Mouse (Mus musculus) limb, embryonic 14.5 days (tissue): Measurements from ENCODE around the gene Faxc. TPM values are rescaled to one million over a fixed set of nuclear protein-coding genes. Genes with fewer than 3 reads are reported as not detected.

ENCODE experiments used
- ATAC-seq: fragments of 200-750 bp; cut with Nextera tagmentation; 2 replicates; pipeline ENCODE4 v1.8.0; 2017; ENCODE audit warnings: low read depth, moderate number of reproducible peaks, moderate TSS enrichment; ENCODE audit not compliant: low FRiP score
- DNase-seq: peaks from one replicate; pipeline ENCODE4 v3.0.0-alpha.2; 2015; ENCODE audit warnings: low spot score
- H3K27ac ChIP-seq: fragments of 300-500 bp; sonication (generic); replicated peaks from 2 replicates; pipeline ENCODE4 v1.5.1; 2014; ENCODE audit warnings: low read depth, mild to moderate bottlenecking, low read length, moderate library complexity, mixed read lengths
- H3K27me3 ChIP-seq: fragments of 300-500 bp; sonication (generic); 2 replicates; pipeline ENCODE4 v1.6.1; 2014; ENCODE audit warnings: low read length, mixed read lengths; ENCODE audit not compliant: control insufficient read depth, insufficient read depth
- H3K36me3 ChIP-seq: fragments of 300-500 bp; sonication (generic); 2 replicates; pipeline ENCODE4 v1.6.1; 2014; ENCODE audit warnings: mild to moderate bottlenecking, low read length, moderate library complexity, mixed read lengths; ENCODE audit not compliant: control insufficient read depth, insufficient read depth
- H3K4me1 ChIP-seq: fragments of 300-500 bp; sonication (generic); 2 replicates; pipeline ENCODE4 v1.6.1; 2014; ENCODE audit warnings: antibody characterized with exemption, low read length, mixed read lengths; ENCODE audit not compliant: control insufficient read depth, insufficient read depth
- H3K4me2 ChIP-seq: fragments of 300-500 bp; sonication (generic); replicated peaks from 2 replicates; pipeline ENCODE4 v1.6.1; 2014; ENCODE audit warnings: low read depth, mild to moderate bottlenecking, low read length, moderate library complexity; ENCODE audit not compliant: severe bottlenecking
- H3K4me3 ChIP-seq: fragments of 300-500 bp; sonication (generic); replicated peaks from 2 replicates; pipeline ENCODE4 v1.5.1; 2014; ENCODE audit warnings: low read length
- H3K9ac ChIP-seq: fragments of 300-500 bp; sonication (generic); 2 replicates; pipeline ENCODE4 v1.6.1; 2014; ENCODE audit warnings: mild to moderate bottlenecking, low read depth, low read length, moderate library complexity; ENCODE audit not compliant: severe bottlenecking
- H3K9me3 ChIP-seq: fragments of 300-500 bp; sonication (generic); 2 replicates; pipeline ENCODE4 v1.6.1; 2016; ENCODE audit warnings: low read length; ENCODE audit not compliant: control insufficient read depth
- POLR2A ChIP-seq: fragments of 200-500 bp; IDR thresholded peaks from 2 replicates; pipeline ENCODE4 v1.8.0; 2012; ENCODE audit warnings: inconsistent platforms, mild to moderate bottlenecking, moderate library complexity, borderline replicate concordance; ENCODE audit not compliant: insufficient read depth, insufficient read length; ENCODE audit errors: extremely low read depth
- WGBS: fragments of 180-500 bp; shearing (Covaris S2); extraction: QIAGEN DNeasy Blood & Tissue Kit; methylation state at CpG from one replicate; pipeline ENCODE4 v1.1.7; 2014; 5-methylcytosine and 5-hydroxymethylcytosine counted together
- polyA plus RNA-seq, 2 experiments: library from polyadenylated mRNA; depleted of rRNA in 1 of 2; stranded (reverse) in 1 of 2; unstranded in 1 of 2; fragments of >200 nt; fragmentation: Nextera tagmentation in 1 of 2; extraction: Ambion mirVana in 1 of 2; gene quantifications; 2 replicates each; pipeline versions ENCODE4 v1.2.1 to v1.2.3; 2012 to 2014

Gene Faxc
- polyA plus RNA-seq, 2 experiments, result 7.0 to 11.5 TPM

DNA sequence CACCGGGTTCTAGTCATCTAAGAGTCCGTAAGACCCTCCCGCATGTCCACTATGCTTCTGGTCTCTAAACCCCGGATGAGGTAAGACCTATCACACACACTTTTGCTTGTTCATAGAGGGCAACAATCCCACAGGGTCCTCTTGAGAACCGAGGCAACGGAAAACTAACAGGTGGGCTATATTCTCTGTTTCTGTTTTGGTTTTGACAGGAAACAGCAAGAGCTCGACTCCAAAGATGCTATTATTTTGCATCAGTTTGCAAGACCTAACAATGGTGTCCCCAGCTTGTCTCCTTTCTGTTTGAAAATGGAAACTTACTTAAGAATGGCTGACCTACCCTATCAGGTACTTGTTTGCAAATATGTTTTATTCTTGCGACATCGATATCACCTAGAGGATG is 5.3 kb downstream of the Faxc start:
- Histone ChIP-seq H3K9me3 (no peaks in the 10 kb centered on the region), H3K4me3 (no peak overlapping the region), H3K9ac (no peak overlapping the region), H3K4me2 (no peak overlapping the region), H3K27me3 (no peaks in the 10 kb centered on the region), H3K27ac (no peak overlapping the region), H3K4me1 (peaks cover 11% of the 10 kb centered on the region), H3K36me3 (peaks cover 10% of the 10 kb centered on the region)
- DNase-seq (no peak), ATAC-seq (no peak)
- 92% methylated on average over 9 of the region's 9 CpGs for WGBS
- TF ChIP-seq POLR2A, result no peak

GRCm38 (mm10) chr4:21937890-21938289 is 6.8 kb downstream of the Faxc start:
- Histone ChIP-seq H3K4me3 (no peak overlapping the region), H3K27me3 (no peaks in the 10 kb centered on the region), H3K36me3 (peaks cover 10% of the 10 kb centered on the region), H3K4me2 (no peak overlapping the region), H3K9ac (no peak overlapping the region), H3K27ac (no peak overlapping the region), H3K9me3 (no peaks in the 10 kb centered on the region), H3K4me1 (peaks cover 3% of the 10 kb centered on the region)
- ATAC-seq, result no peak
- WGBS, result 86% methylated on average over 8 of the region's 8 CpGs
- no peak for DNase-seq
- no peak for TF ChIP-seq POLR2A

DNA sequence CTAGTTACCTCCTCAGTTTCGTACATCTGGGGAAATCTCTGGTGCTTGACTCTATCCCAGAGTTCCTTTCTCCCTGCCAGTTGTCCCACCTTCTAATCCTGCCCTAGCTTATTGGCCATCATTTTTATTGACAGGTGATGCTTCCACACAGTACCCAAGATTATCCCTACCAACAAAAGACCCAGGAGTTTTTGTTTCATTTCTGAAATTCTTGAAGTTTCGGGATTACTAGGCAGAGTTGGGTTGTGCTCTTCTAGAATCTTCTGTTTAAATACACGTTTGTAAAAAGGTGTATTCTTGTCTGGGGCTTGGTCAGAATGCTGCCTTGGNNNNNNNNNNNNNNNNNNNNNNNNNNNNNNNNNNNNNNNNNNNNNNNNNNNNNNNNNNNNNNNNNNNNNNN is 13.5 kb downstream of the Faxc start:
- Histone ChIP-seq H3K36me3 (peaks cover 7% of the 10 kb centered on the region), H3K4me2 (no peak overlapping the region), H3K4me3 (no peak overlapping the region), H3K9ac (no peak overlapping the region), H3K27me3 (no peaks in the 10 kb centered on the region), H3K27ac (no peak overlapping the region), H3K4me1 (no peaks in the 10 kb centered on the region), H3K9me3 (no peaks in the 10 kb centered on the region)
- TF ChIP-seq POLR2A, result no peak
- WGBS, result 85% methylated on average over 3 of the region's 3 CpGs
- no peak for ATAC-seq
- no peak for DNase-seq

GRCm38 (mm10) chr4:21951444-21951843 is 20.3 kb downstream of the Faxc start:
- no peak for TF ChIP-seq POLR2A
- DNase-seq, result peak; percentile 64
- no peak for ATAC-seq
- Histone ChIP-seq H3K9ac (no peak overlapping the region), H3K4me1 (no peaks in the 10 kb centered on the region), H3K27me3 (no peaks in the 10 kb centered on the region), H3K9me3 (no peaks in the 10 kb centered on the region), H3K36me3 (peaks cover 20% of the 10 kb centered on the region), H3K4me2 (no peak overlapping the region), H3K4me3 (no peak overlapping the region), H3K27ac (no peak overlapping the region)
- 48% methylated on average over 6 of the region's 6 CpGs for WGBS

GRCm38 (mm10) chr4:21952255-21952654 is 21.1 kb downstream of the Faxc start:
- no peak for ATAC-seq
- no peak for DNase-seq
- Histone ChIP-seq H3K4me2 (no peak overlapping the region), H3K9me3 (no peaks in the 10 kb centered on the region), H3K4me3 (no peak overlapping the region), H3K4me1 (no peaks in the 10 kb centered on the region), H3K27ac (no peak overlapping the region), H3K36me3 (peaks cover 20% of the 10 kb centered on the region), H3K27me3 (no peaks in the 10 kb centered on the region), H3K9ac (no peak overlapping the region)
- no peak for TF ChIP-seq POLR2A
- WGBS, result 78% methylated on average over 2 of the region's 2 CpGs

DNA sequence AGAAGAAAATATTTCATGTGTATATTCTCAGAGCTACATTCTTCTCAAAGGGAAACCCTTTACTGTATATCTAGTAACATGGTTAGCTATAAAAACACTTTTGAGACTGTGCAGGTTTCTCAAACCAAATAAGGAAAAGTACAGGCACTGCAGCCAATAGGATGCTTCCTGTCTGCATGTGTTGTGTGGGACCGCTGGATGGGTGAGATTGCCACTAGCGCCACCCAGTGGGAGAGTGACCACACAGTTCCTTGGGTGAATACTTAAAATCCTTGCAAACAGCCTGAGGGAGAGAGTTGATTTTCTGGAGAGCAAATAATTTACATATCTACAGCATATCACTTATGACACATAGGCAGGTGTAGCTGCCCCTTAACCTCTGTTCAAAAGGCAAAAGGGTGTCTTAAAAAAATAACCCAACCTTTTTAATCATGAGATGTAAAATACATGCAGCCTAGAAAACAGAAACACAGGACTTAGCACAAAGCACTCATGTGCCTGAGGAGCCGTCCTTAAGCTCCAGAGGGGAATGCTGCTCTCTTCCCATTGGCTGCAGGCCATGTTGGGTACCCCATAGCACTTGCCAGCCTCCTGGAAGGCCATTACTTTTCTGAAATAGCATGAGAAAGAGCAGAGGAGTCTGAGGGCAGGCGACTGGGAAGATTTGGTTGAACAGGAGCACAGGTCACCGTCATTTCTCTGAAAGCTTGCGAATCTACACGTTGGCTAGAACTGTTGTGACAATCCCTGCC is 26.6 kb downstream of the Faxc start:
- Histone ChIP-seq H3K36me3 (peaks cover 23% of the 10 kb centered on the region), H3K9ac (no peak overlapping the region), H3K27ac (no peak overlapping the region), H3K4me3 (no peak overlapping the region), H3K9me3 (no peaks in the 10 kb centered on the region), H3K27me3 (no peaks in the 10 kb centered on the region), H3K4me2 (no peak overlapping the region), H3K4me1 (no peaks in the 10 kb centered on the region)
- no peak for ATAC-seq
- TF ChIP-seq POLR2A, result no peak
- WGBS, result 59% methylated on average over 7 of the region's 7 CpGs
- peak; percentile 57 for DNase-seq
